Mouse (Mus musculus): Measurements from ENCODE around the gene Fam81b. TPM values are rescaled to one million over a fixed set of nuclear protein-coding genes. Genes with fewer than 3 reads are reported as not detected.

Gene Fam81b
- polyA plus RNA-seq, 1 experiment from 2014 or later, result not detected

- no peak for TF ChIP-seq CTCF (IDR thresholded peaks at IDR 0.05)
- DNase-seq (ENCODE audit: low read depth, low spot score) (no peak), ATAC-seq (no peak)
- POLR2A ChIA-PET, result no interaction called here
- in situ Hi-C loops (cut with MboI; ENCODE audit: low pct_unique_long_range_greater_than_20kb), result no loop called here
- H3K27me3 ChIP-seq, result no peaks in the 10 kb centered on the region
- CTCF ChIA-PET, result no interaction called here
Observed at GRCm38 (mm10) chr13:76194937-76195336, 109.9 kb downstream of the Fam81b start.

- no peaks in the 10 kb centered on the region for H3K27me3 ChIP-seq
- no peak for DNase-seq (ENCODE audit: low read depth, low spot score)
- ChIA-PET CTCF (interaction anchor here (1.5 kb wide), 1 partner anchor 29 kb away, joined by 5 read pairs; no protein-coding TSS in a partner anchor), POLR2A (no interaction called here)
- in situ Hi-C loops (cut with MboI; ENCODE audit: low pct_unique_long_range_greater_than_20kb), result no loop called here
- no peak for TF ChIP-seq CTCF (IDR thresholded peaks at IDR 0.05)
- no peak for ATAC-seq
Observed at GRCm38 (mm10) chr13:76190273-76190672, 114.6 kb downstream of the Fam81b start.

- in situ Hi-C loops (cut with MboI; ENCODE audit: low pct_unique_long_range_greater_than_20kb), result no loop called here
- ATAC-seq, result no peak
- ChIA-PET CTCF (interaction anchor here (1.2 to 1.5 kb wide), 2 partner anchors 9 to 28 kb away, joined by 3 to 5 read pairs; no protein-coding TSS in a partner anchor), POLR2A (no interaction called here)
- DNase-seq (ENCODE audit: low read depth, low spot score), result no peak
- no peaks in the 10 kb centered on the region for H3K27me3 ChIP-seq
- TF ChIP-seq CTCF (IDR thresholded peaks at IDR 0.05), result no peak
Observed at GRCm38 (mm10) chr13:76189190-76189589, 115.7 kb downstream of the Fam81b start.

- no peak for DNase-seq (ENCODE audit: low read depth, low spot score)
- no peak for ATAC-seq
- no peaks in the 10 kb centered on the region for H3K27me3 ChIP-seq
- CTCF ChIA-PET, result no interaction called here
- POLR2A ChIA-PET, result no interaction called here
- in situ Hi-C loops (cut with MboI; ENCODE audit: low pct_unique_long_range_greater_than_20kb), result no loop called here
- TF ChIP-seq CTCF (IDR thresholded peaks at IDR 0.05), result no peak
Observed at GRCm38 (mm10) chr13:76187651-76188050, 117.2 kb downstream of the Fam81b start.

- no peak for TF ChIP-seq CTCF (IDR thresholded peaks at IDR 0.05)
- no peaks in the 10 kb centered on the region for H3K27me3 ChIP-seq
- CTCF ChIA-PET, result no interaction called here
- POLR2A ChIA-PET, result no interaction called here
- in situ Hi-C loops (cut with MboI; ENCODE audit: low pct_unique_long_range_greater_than_20kb), result no loop called here
- DNase-seq (ENCODE audit: low read depth, low spot score) (no peak), ATAC-seq (no peak)
Observed at GRCm38 (mm10) chr13:76178700-76179099, 126.2 kb downstream of the Fam81b start.

- no peaks in the 10 kb centered on the region for H3K27me3 ChIP-seq
- ATAC-seq, result no peak
- DNase-seq (ENCODE audit: low read depth, low spot score), result no peak
- POLR2A ChIA-PET, result no interaction called here
- in situ Hi-C loops (cut with MboI; ENCODE audit: low pct_unique_long_range_greater_than_20kb), result no loop called here
- TF ChIP-seq CTCF (IDR thresholded peaks at IDR 0.05), result no peak
- CTCF ChIA-PET, result no interaction called here
Observed at GRCm38 (mm10) chr13:76174297-76174696, 130.6 kb downstream of the Fam81b start.

- ChIA-PET POLR2A (no interaction called here), CTCF (interaction anchor here (0.8 to 1.8 kb wide), 3 partner anchors 11 to 29 kb away, joined by 3 to 5 read pairs (median 4); no protein-coding TSS in a partner anchor)
- no peak for ATAC-seq
- no peaks in the 10 kb centered on the region for H3K27me3 ChIP-seq
- no peak for DNase-seq (ENCODE audit: low read depth, low spot score)
- in situ Hi-C loops (cut with MboI; ENCODE audit: low pct_unique_long_range_greater_than_20kb), result no loop called here
- no peak for TF ChIP-seq CTCF (IDR thresholded peaks at IDR 0.05)
Observed at GRCm38 (mm10) chr13:76160587-76160986, 144.3 kb downstream of the Fam81b start.

GRCm38 (mm10) chr13:76157508-76157907 lies 147.4 kb downstream of the Fam81b start:
- no peak for DNase-seq (ENCODE audit: low read depth, low spot score)
- ChIA-PET POLR2A (no interaction called here), CTCF (interaction anchor here (0.7 kb wide), 1 partner anchor 20 kb away, joined by 3 read pairs; no protein-coding TSS in a partner anchor)
- no peak for ATAC-seq
- no peaks in the 10 kb centered on the region for H3K27me3 ChIP-seq
- in situ Hi-C loops (cut with MboI; ENCODE audit: low pct_unique_long_range_greater_than_20kb), result no loop called here
- no peak for TF ChIP-seq CTCF (IDR thresholded peaks at IDR 0.05)

GRCm38 (mm10) chr13:76157099-76157498 lies 147.8 kb downstream of the Fam81b start:
- ATAC-seq (no peak), DNase-seq (ENCODE audit: low read depth, low spot score) (no peak)
- CTCF ChIA-PET, result interaction anchor here (0.7 kb wide), 1 partner anchor 20 kb away, joined by 3 read pairs; no protein-coding TSS in a partner anchor
- no peak for TF ChIP-seq CTCF (IDR thresholded peaks at IDR 0.05)
- no peaks in the 10 kb centered on the region for H3K27me3 ChIP-seq
- in situ Hi-C loops (cut with MboI; ENCODE audit: low pct_unique_long_range_greater_than_20kb), result no loop called here
- POLR2A ChIA-PET, result no interaction called here

Other genes starting within 250 kb of the Fam81b start
- gene Gpr150, start 248.1 kb downstream of the Fam81b start, polyA plus RNA-seq (2021), result not detected
- 39.1 TPM for gene Arsk, start 206.4 kb downstream of the Fam81b start, polyA plus RNA-seq (2021)
- gene Ttc37, start 206.3 kb downstream of the Fam81b start, polyA plus RNA-seq (2021), result 23.8 TPM
- gene Mctp1, start 79.5 kb upstream of the Fam81b start, polyA plus RNA-seq (2021), result 0.10 TPM